Mouse (Mus musculus): ENCODE measurements around the gene Cd160. TPM values are rescaled to one million over a fixed set of nuclear protein-coding genes. Genes with fewer than 3 reads are reported as not detected.
A peak's percentile ranks its signal among the peaks of the same experiment; 100 is the strongest.

Gene Cd160
- total and polyA plus RNA-seq, 3 experiments, result 0.04 to 0.32 TPM; not detected in 1

- TF ChIP-seq UBTF (IDR thresholded peaks at IDR 0.05; ENCODE audit: borderline replicate concordance, insufficient read depth, low read depth, low read length), result 0 out of 2 replicates have a peak, but pooled peaks have one; percentile 80
- no peak for TF ChIP-seq KAT2A (conservative IDR thresholded peaks at IDR 0.05; ENCODE audit: low read depth, low read length)
- no peak for TF ChIP-seq ELF1 (IDR thresholded peaks at IDR 0.05; ENCODE audit: low read depth, low read length)
- TF ChIP-seq ZC3H11A (IDR thresholded peaks at IDR 0.05; ENCODE audit: low read depth, low read length), result peak; percentile 40; the same call in 1 of the 2 replicates
- peak; percentile 70; the same call in 1 of the 2 replicates for TF ChIP-seq MYC (IDR thresholded peaks at IDR 0.05; ENCODE audit: low read depth, low read length)
- TF ChIP-seq TCF12 (IDR thresholded peaks at IDR 0.05; ENCODE audit: low read depth, low read length), result peak; percentile 11; the same call in 1 of the 2 replicates
- TF ChIP-seq BHLHE40 (IDR thresholded peaks at IDR 0.05; ENCODE audit: borderline replicate concordance, low read depth, low read length), result peak; percentile 97
- 0 out of 2 replicates have a peak, but pooled peaks have one; percentile 7 for TF ChIP-seq ZKSCAN1 (IDR thresholded peaks at IDR 0.05; ENCODE audit: low read depth, low read length)
- TF ChIP-seq MAX (IDR thresholded peaks at IDR 0.05; ENCODE audit: low read length), result peak; percentile 97
- TF ChIP-seq EP300 (IDR thresholded peaks at IDR 0.05; ENCODE audit: low read depth in 1 of 2, low read length in 2 of 2), result peak; percentile 14 to 60; a peak in 2 of 4 replicates
- no peak for TF ChIP-seq MEF2A (IDR thresholded peaks at IDR 0.05; ENCODE audit: extremely low read depth, insufficient replicate concordance, low read depth, low read length, poor library complexity, severe bottlenecking)
- TF ChIP-seq CHD1 (IDR thresholded peaks at IDR 0.05; ENCODE audit: low read depth, low read length), result no peak
- TF ChIP-seq NELFE (IDR thresholded peaks at IDR 0.05; ENCODE audit: low read depth, low read length), result peak; percentile 67
Measured at GRCm38 (mm10) chr3:96812395-96813091, 16.6 kb downstream of the Cd160 start (continued).

GRCm38 (mm10) chr3:96811232-96811631 is 17.9 kb downstream of the Cd160 start:
- H3K27ac ChIP-seq (ENCODE audit: control insufficient read depth, low read depth, low read length), result peak overlapping the region; percentile 9; the same call in 1 of the 2 replicates
- peaks cover 7 to 14% of the 10 kb centered on the region in 2 experiments; a peak in 3 of 4 replicates for H3K4me1 ChIP-seq (ENCODE audit: control insufficient read depth in 1 of 2, insufficient read depth in 2 of 2, low read length in 2 of 2)
- H3K4me3 ChIP-seq (ENCODE audit: control insufficient read depth in 1 of 2, insufficient read depth in 1 of 2, low read depth in 2 of 2, low read length in 2 of 2), result no peak overlapping the region
- peak; percentile 68 for DNase-seq (ENCODE audit: low read depth, low spot score)
- peaks cover 0 to 16% of the 10 kb centered on the region in 2 experiments; a peak in 2 of 4 replicates for H3K36me3 ChIP-seq (ENCODE audit: control insufficient read depth in 1 of 2, insufficient read depth in 2 of 2, low read length in 2 of 2)
- H3K27me3 ChIP-seq (ENCODE audit: control insufficient read depth in 1 of 2, insufficient read depth in 2 of 2, low read length in 2 of 2), result no peaks in the 10 kb centered on the region
- no peaks in the 10 kb centered on the region; the same call in 1 of the 2 replicates for H3K79me2 ChIP-seq (ENCODE audit: control insufficient read depth, insufficient read depth, low read length, poor library complexity)
- TF ChIP-seq ZKSCAN1 (IDR thresholded peaks at IDR 0.05; ENCODE audit: low read depth, low read length) (no peak), TAL1 (IDR thresholded peaks at IDR 0.05; ENCODE audit: low read length) (no peak), SIN3A (IDR thresholded peaks at IDR 0.05; ENCODE audit: low read length) (0 out of 2 replicates have a peak, but pooled peaks have one; percentile 28), MAX (IDR thresholded peaks at IDR 0.05; ENCODE audit: low read length) (peak; percentile 62; the same call in 1 of the 2 replicates), USF1 (IDR thresholded peaks at IDR 0.05; ENCODE audit: low read depth, low read length) (peak; percentile 78), BHLHE40 (IDR thresholded peaks at IDR 0.05; ENCODE audit: borderline replicate concordance, low read depth, low read length) (0 out of 2 replicates have a peak, but pooled peaks have one; percentile 5), EP300 (IDR thresholded peaks at IDR 0.05; ENCODE audit: low read depth in 1 of 2, low read length in 2 of 2) (0 out of 4 replicates have a peak, but pooled peaks of 1 of the 2 experiments have one; percentile 19), MYC (IDR thresholded peaks at IDR 0.05; ENCODE audit: low read depth, low read length) (peak; percentile 70; the same call in 1 of the 2 replicates), POLR2AphosphoS5 (IDR thresholded peaks at IDR 0.05; ENCODE audit: borderline replicate concordance, low read depth, low read length) (no peak), CHD2 (IDR thresholded peaks at IDR 0.05; ENCODE audit: low read length) (no peak), RAD21 (IDR thresholded peaks at IDR 0.05; ENCODE audit: low read depth, low read length) (no peak)
- no peak overlapping the region for H3K9ac ChIP-seq (ENCODE audit: control insufficient read depth, low read depth, low read length, poor library complexity, severe bottlenecking)
- H3K9me3 ChIP-seq (replicated peaks; ENCODE audit: insufficient read depth, low read length), result no peaks in the 10 kb centered on the region
